Mouse (Mus musculus) liver, embryonic 14.5 days (tissue): ENCODE results near the gene T2.

Source experiments
- CTCF ChIP-seq: IDR thresholded peaks from 2 replicates; pipeline ENCODE4 v1.5.1; 2016; ENCODE audit warnings: antibody characterized with exemption, low read depth, control low read depth
- EP300 ChIP-seq: IDR thresholded peaks from 2 replicates; pipeline ENCODE4 v1.6.1; 2016; ENCODE audit warnings: antibody characterized with exemption, low read depth

GRCm38 (mm10) chr17:8388990-8389789 is 33.4 kb downstream of the T2 start:
- TF ChIP-seq EP300 (no peak), CTCF (no peak; the same call in 1 of the 2 replicates)
